14 mouse cellular contexts compared by ENCODE assay signal in genomic region chr13:30341987-30342898, GRCm38 (mm10). TPM values are rescaled to one million over a fixed set of nuclear protein-coding genes. Genes with fewer than 3 reads are reported as not detected.
DNase-seq lines count a peak whose midpoint lies in the region; ATAC-seq lines count a peak whose summit lies in the region.
"Had no signal": no experiment of that assay in that cellular context is flagged by ENCODE, and none has a peak within 500 bp of the region (broad histone marks: within the 10 kb centered on the region; RNA-seq: fewer than 3 reads in every experiment).

No protein-coding gene starts in this region.

- no peak overlapping the region for H3K9ac ChIP-seq in forebrain, embryonic 15.5 days (replicated peaks)
- H3K9ac ChIP-seq in forebrain, embryonic 11.5 days (ENCODE audit: low read length), result no peak overlapping the region
- H3K9ac ChIP-seq in midbrain, embryonic 12.5 days (replicated peaks), result no peak overlapping the region
- H3K9ac ChIP-seq in stomach, embryonic 16.5 days (ENCODE audit: low read length), result no peak overlapping the region

- H3K36me3 ChIP-seq in forebrain, embryonic 15.5 days, result no peaks in the 10 kb centered on the region
- H3K36me3 ChIP-seq in forebrain, embryonic 11.5 days (ENCODE audit: control insufficient read depth, insufficient read depth, low read length), result no peaks in the 10 kb centered on the region
- no peaks in the 10 kb centered on the region for H3K36me3 ChIP-seq in midbrain, embryonic 12.5 days
- H3K36me3 ChIP-seq in midbrain, embryonic 10.5 days, result no peaks in the 10 kb centered on the region
- H3K36me3 ChIP-seq in stomach, embryonic 16.5 days (ENCODE audit: control insufficient read depth, insufficient read depth, low read length), result no peaks in the 10 kb centered on the region

- H3K4me2 ChIP-seq in forebrain, embryonic 15.5 days (replicated peaks), result no peak overlapping the region
- H3K4me2 ChIP-seq in forebrain, embryonic 11.5 days (ENCODE audit: low read depth, low read length, severe bottlenecking), result no peak overlapping the region
- no peak overlapping the region for H3K4me2 ChIP-seq in midbrain, embryonic 12.5 days (replicated peaks)
- no peak overlapping the region for H3K4me2 ChIP-seq in stomach, embryonic 16.5 days (ENCODE audit: low read depth, low read length)

- H3K4me1 ChIP-seq in forebrain, embryonic 15.5 days, result 0 out of 2 replicates have a peak, but pooled peaks cover 5% of the 10 kb centered on the region
- no peaks in the 10 kb centered on the region for H3K4me1 ChIP-seq in forebrain, embryonic 11.5 days (replicated peaks; ENCODE audit: control insufficient read depth, insufficient read depth, low read length)
- no peaks in the 10 kb centered on the region for H3K4me1 ChIP-seq in midbrain, embryonic 12.5 days
- no peaks in the 10 kb centered on the region for H3K4me1 ChIP-seq in midbrain, embryonic 10.5 days
- peaks cover 4% of the 10 kb centered on the region; the same call in 1 of the 2 replicates for H3K4me1 ChIP-seq in stomach, embryonic 16.5 days (ENCODE audit: control insufficient read depth, insufficient read depth, low read length)

- no peaks in the 10 kb centered on the region for H3K9me3 ChIP-seq in forebrain, embryonic 15.5 days
- H3K9me3 ChIP-seq in forebrain, embryonic 11.5 days (ENCODE audit: control insufficient read depth, low read length), result no peaks in the 10 kb centered on the region
- no peaks in the 10 kb centered on the region for H3K9me3 ChIP-seq in midbrain, embryonic 12.5 days
- H3K9me3 ChIP-seq in midbrain, embryonic 10.5 days (replicated peaks), result no peaks in the 10 kb centered on the region
- H3K9me3 ChIP-seq in stomach, embryonic 16.5 days (replicated peaks; ENCODE audit: control insufficient read depth, low read length), result no peaks in the 10 kb centered on the region

- WGBS in forebrain, embryonic 15.5 days, result 74% methylated on average over 19 of the region's 19 CpGs
- WGBS in forebrain, embryonic 11.5 days, result 90% methylated on average over 19 of the region's 19 CpGs
- WGBS in midbrain, embryonic 12.5 days, result 80% methylated on average over 19 of the region's 19 CpGs
- WGBS in midbrain, embryonic 10.5 days, result 92% methylated on average over 19 of the region's 19 CpGs
- WGBS in stomach, embryonic 16.5 days, result 62% methylated on average over 19 of the region's 19 CpGs

- no peak for DNase-seq in forebrain, embryonic 11.5 days (ENCODE audit: low spot score)
- no peak for DNase-seq in midbrain, embryonic 10.5 days (ENCODE audit: low spot score)
- DNase-seq in layer of hippocampus, adult 18-20 months (ENCODE audit: low spot score in 2 of 2), result peak; percentile 16 to 48
- DNase-seq in kidney, adult 8-10 months, result no peak
- DNase-seq in left cerebral cortex, postnatal 36 days (ENCODE audit: low spot score in 2 of 2), result no peak
- DNase-seq: adrenal gland, adult 2 months; cerebellum, postnatal 25 days; kidney, postnatal 10 days; liver had no signal

- no peak overlapping the region for H3K4me3 ChIP-seq in forebrain, embryonic 15.5 days
- no peak overlapping the region for H3K4me3 ChIP-seq in forebrain, embryonic 11.5 days (ENCODE audit: low read depth, low read length)
- no peak overlapping the region for H3K4me3 ChIP-seq in midbrain, embryonic 12.5 days
- H3K4me3 ChIP-seq in midbrain, embryonic 10.5 days, result no peak overlapping the region
- no peak overlapping the region for H3K4me3 ChIP-seq in stomach, embryonic 16.5 days (replicated peaks; ENCODE audit: low read length)

- intact Hi-C loops in left cerebral cortex, postnatal 36 days (cut with DNase I), result no loop called here

- H3K27ac ChIP-seq in forebrain, embryonic 15.5 days (replicated peaks), result no peak overlapping the region
- H3K27ac ChIP-seq in forebrain, embryonic 11.5 days (ENCODE audit: low read depth, low read length), result no peak overlapping the region
- H3K27ac ChIP-seq in midbrain, embryonic 12.5 days (replicated peaks), result no peak overlapping the region
- H3K27ac ChIP-seq in midbrain, embryonic 10.5 days (replicated peaks), result no peak overlapping the region
- H3K27ac ChIP-seq in stomach, embryonic 16.5 days (ENCODE audit: low read length), result peak overlapping the region; percentile 29; the same call in 1 of the 2 replicates

- H3K27me3 ChIP-seq in forebrain, embryonic 15.5 days, result no peaks in the 10 kb centered on the region
- no peaks in the 10 kb centered on the region for H3K27me3 ChIP-seq in forebrain, embryonic 11.5 days (ENCODE audit: control insufficient read depth, insufficient read depth, low read length)
- peaks cover under 1% of the 10 kb centered on the region; the same call in 1 of the 2 replicates for H3K27me3 ChIP-seq in midbrain, embryonic 12.5 days
- peaks cover 15% of the 10 kb centered on the region for H3K27me3 ChIP-seq in midbrain, embryonic 10.5 days (ENCODE audit: low read depth, poor library complexity, severe bottlenecking)
- H3K27me3 ChIP-seq in stomach, embryonic 16.5 days (ENCODE audit: control insufficient read depth, insufficient read depth, low read length), result no peaks in the 10 kb centered on the region; the same call in 1 of the 2 replicates

- peak; percentile 67 for ATAC-seq in forebrain, embryonic 15.5 days (replicated peaks)
- ATAC-seq in forebrain, embryonic 11.5 days (replicated peaks; ENCODE audit: low FRiP score), result no peak
- ATAC-seq in midbrain, embryonic 12.5 days (ENCODE audit: low FRiP score, low read depth), result peak; percentile 58; the same call in 1 of the 2 replicates
- ATAC-seq in stomach, embryonic 16.5 days (ENCODE audit: insufficient read depth, low FRiP score), result peak; percentile 40; the same call in 1 of the 2 replicates

RNA-seq across cellular contexts. Expression of gene Agtr1a, which starts 6.0 kb away (rescaled TPM):
- 0.69 and 0.91 TPM in 2 replicates for polyA plus RNA-seq in forebrain, embryonic 15.5 days (2015; fragmentation: Nextera tagmentation; extraction: Ambion mirVana)
- 1.1 and 1.5 TPM in 2 replicates for polyA plus RNA-seq in forebrain, embryonic 11.5 days (2014; fragmentation: Nextera tagmentation; extraction: Ambion mirVana)
- polyA plus RNA-seq in midbrain, embryonic 12.5 days (2016; fragmentation: Nextera tagmentation; extraction: Ambion mirVana), result 1.8 and 2.6 TPM in 2 replicates
- 1.00 and 1.5 TPM in 2 replicates for polyA plus RNA-seq in midbrain, embryonic 10.5 days (2016; fragmentation: Nextera tagmentation; extraction: Ambion mirVana)
- 1 to 10 TPM; 1.2 to 1.6 TPM for total RNA-seq in layer of hippocampus, adult 18-20 months (2021)
- polyA plus RNA-seq in stomach, embryonic 16.5 days (2015; fragmentation: Nextera tagmentation; extraction: Ambion mirVana), result 4.1 and 5.5 TPM in 2 replicates
- total RNA-seq in left cerebral cortex, postnatal 36 days (2021), result 1 to 10 TPM; 1.1 to 1.2 TPM
- total RNA-seq: neutrophil, adult 5-6 weeks had no signal
- polyA plus RNA-seq: C2C12 had no signal

Comparison
In these comparisons a context has a peak if more than half of its experiments do, and no peak if none do; other contexts are left out.
1. DNase-seq: peak in layer of hippocampus, adult 18-20 months (2 of 2); none in forebrain, embryonic 11.5 days (single experiment), midbrain, embryonic 10.5 days (single experiment), kidney, adult 8-10 months (0 of 2) and left cerebral cortex, postnatal 36 days (0 of 2).